Mouse (Mus musculus) 3134 (cell line): ENCODE measurements at regions not wholly inside any gene's neighbourhood (a gene's known extent, or its start where the extent isn't known, plus 50 kb on each side); places are given as distances from the start of the nearest gene placed in this dataset.

Experiments
- DNase-seq: peaks from one replicate; pipeline ENCODE4 v3.0.0-alpha.2; 2011; ENCODE audit warnings: low spot score; ENCODE audit not compliant: insufficient read length; ENCODE audit errors: extremely low read depth

- DNase-seq = no peak
Measured at GRCm38 (mm10) chr7:34587239-34587638, 69.3 kb downstream of the Kctd15 start.

GRCm38 (mm10) chr7:34585312-34585865 lies 71.1 kb downstream of the Kctd15 start:
- DNase-seq = no peak

GRCm38 (mm10) chr7:34584870-34585269 lies 71.7 kb downstream of the Kctd15 start:
- DNase-seq = no peak

GRCm38 (mm10) chr7:34580866-34581265 lies 75.7 kb downstream of the Kctd15 start:
- no peak for DNase-seq

GRCm38 (mm10) chr7:34571295-34571694 lies 85.2 kb downstream of the Kctd15 start:
- DNase-seq = no peak

- no peak for DNase-seq
Measured at GRCm38 (mm10) chr7:34570114-34571065, 86.1 kb downstream of the Kctd15 start.

- no peak for DNase-seq
Measured at GRCm38 (mm10) chr7:34569747-34570113, 86.8 kb downstream of the Kctd15 start.

GRCm38 (mm10) chr7:34567575-34567974 lies 89.0 kb downstream of the Kctd15 start:
- DNase-seq = peak; percentile 54

GRCm38 (mm10) chr7:34562160-34562559 lies 94.4 kb downstream of the Kctd15 start:
- no peak for DNase-seq

GRCm38 (mm10) chr7:34558615-34559343 lies 97.8 kb downstream of the Kctd15 start:
- no peak for DNase-seq

GRCm38 (mm10) chr7:34555196-34555595 lies 101.3 kb downstream of the Kctd15 start:
- no peak for DNase-seq

- DNase-seq = no peak
Measured at GRCm38 (mm10) chr7:34546609-34547316, 109.8 kb downstream of the Kctd15 start.

- DNase-seq = no peak
Measured at GRCm38 (mm10) chr7:34545906-34546305, 110.6 kb downstream of the Kctd15 start.

- no peak for DNase-seq
Measured at GRCm38 (mm10) chr7:34541906-34542305, 114.6 kb downstream of the Kctd15 start.

GRCm38 (mm10) chr7:34541000-34541399 lies 115.5 kb downstream of the Kctd15 start:
- no peak for DNase-seq

GRCm38 (mm10) chr7:34539856-34540255 lies 116.7 kb downstream of the Kctd15 start:
- no peak for DNase-seq

- DNase-seq = no peak
Measured at GRCm38 (mm10) chr7:34538310-34539055, 118.0 kb downstream of the Kctd15 start.

- no peak for DNase-seq
Measured at GRCm38 (mm10) chr7:34537122-34537521, 119.4 kb downstream of the Kctd15 start.

GRCm38 (mm10) chr7:34534241-34534640 lies 122.3 kb downstream of the Kctd15 start:
- DNase-seq = no peak

GRCm38 (mm10) chr7:34531639-34532038 lies 124.9 kb downstream of the Kctd15 start:
- DNase-seq = no peak
